ENCODE assay signal across 20 mouse cellular contexts in the genomic region with DNA sequence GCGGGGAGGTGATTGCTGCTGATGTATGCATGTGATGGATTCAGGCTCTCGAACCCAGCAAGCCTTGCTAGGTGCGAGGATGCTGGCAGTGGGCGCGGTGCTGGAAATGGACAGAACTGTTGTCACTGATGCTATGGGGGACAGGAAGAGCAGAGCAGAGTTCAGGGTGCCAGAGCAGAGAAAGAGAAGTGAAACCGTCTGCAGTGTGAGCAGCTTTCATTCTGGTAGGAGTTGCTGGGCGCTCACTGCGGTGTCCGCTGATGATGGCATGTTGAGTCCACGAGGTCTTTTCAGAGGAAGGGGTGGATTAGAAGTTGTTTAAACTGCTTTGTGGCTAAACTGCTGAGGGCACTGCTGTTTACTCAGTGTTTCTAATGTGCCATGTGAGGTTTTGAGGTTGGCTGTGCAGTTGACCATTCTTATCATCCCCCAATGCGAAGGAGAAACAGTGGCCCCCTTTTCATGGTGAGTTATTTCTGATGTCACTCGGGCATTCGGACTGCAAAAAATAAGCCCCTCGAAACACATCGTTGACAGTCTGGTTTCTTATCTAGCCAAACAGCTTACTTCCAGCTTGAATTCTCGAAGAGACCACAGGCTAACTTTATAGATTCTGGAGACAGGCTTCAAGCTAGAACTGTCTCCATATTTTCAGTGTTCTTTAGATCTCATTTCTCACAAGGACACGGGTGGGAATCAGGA. TPM values are rescaled to one million over a fixed set of nuclear protein-coding genes. Genes with fewer than 3 reads are reported as not detected.
DNase-seq lines count a peak whose midpoint lies in the region; ATAC-seq and TF ChIP-seq lines count a peak whose summit lies in the region.
"Had no signal": no experiment of that assay in that cellular context is flagged by ENCODE, and none has a peak within 500 bp of the region (broad histone marks: within the 10 kb centered on the region; RNA-seq: fewer than 3 reads in every experiment).

No protein-coding gene starts in this region.

- no peaks in the 10 kb centered on the region for H3K27me3 ChIP-seq in heart, embryonic 11.5 days (ENCODE audit: control insufficient read depth, insufficient read depth, low read length)
- no peaks in the 10 kb centered on the region for H3K27me3 ChIP-seq in liver, embryonic 14.5 days (ENCODE audit: control insufficient read depth, insufficient read depth, low read length)
- H3K27me3 ChIP-seq: embryonic facial prominence, embryonic 15.5 days; neural tube, embryonic 12.5 days had no signal

- no peak for TF ChIP-seq CTCF in liver, embryonic 14.5 days (IDR thresholded peaks at IDR 0.05; ENCODE audit: low read depth)

- no peaks in the 10 kb centered on the region for H3K9me3 ChIP-seq in heart, embryonic 11.5 days (replicated peaks; ENCODE audit: control insufficient read depth, low read length)
- no peaks in the 10 kb centered on the region for H3K9me3 ChIP-seq in liver, embryonic 14.5 days (ENCODE audit: control insufficient read depth, low read length)
- H3K9me3 ChIP-seq: embryonic facial prominence, embryonic 15.5 days; neural tube, embryonic 12.5 days had no signal

- H3K27ac ChIP-seq in heart, embryonic 11.5 days (ENCODE audit: low read depth, low read length): no peak overlapping the region
- H3K27ac ChIP-seq in liver, embryonic 14.5 days: no peak overlapping the region
- H3K27ac ChIP-seq: embryonic facial prominence, embryonic 15.5 days; gastrocnemius, adult 2 months; kidney, postnatal 0 days; neural tube, embryonic 12.5 days had no signal

- no peaks in the 10 kb centered on the region for H3K36me3 ChIP-seq in heart, embryonic 11.5 days (ENCODE audit: control insufficient read depth, insufficient read depth, low read length)
- no peaks in the 10 kb centered on the region for H3K36me3 ChIP-seq in liver, embryonic 14.5 days (replicated peaks; ENCODE audit: control insufficient read depth, insufficient read depth, low read depth)
- H3K36me3 ChIP-seq: embryonic facial prominence, embryonic 15.5 days; neural tube, embryonic 12.5 days had no signal

- no peak for ATAC-seq in heart, embryonic 11.5 days (replicated peaks; ENCODE audit: insufficient number of reproducible peaks, low FRiP score, low TSS enrichment)
- no peak for ATAC-seq in liver, embryonic 14.5 days (ENCODE audit: insufficient read depth)
- ATAC-seq: activated CD4-positive, CD25-positive, alpha-beta regulatory T cell, adult 4 months; forebrain, embryonic 14.5 days; inflammation-experienced regulatory T-cells, adult 6 months had no signal

- no peak overlapping the region for H3K4me3 ChIP-seq in heart, embryonic 11.5 days (ENCODE audit: low read depth, low read length)
- 0 out of 4 replicates have a peak overlapping the region, but pooled peaks of 1 of the 2 experiments have one; percentile 10 for H3K4me3 ChIP-seq in liver, embryonic 14.5 days (ENCODE audit: insufficient read depth in 1 of 2, low read depth in 2 of 2, low read length in 2 of 2)
- H3K4me3 ChIP-seq: embryonic facial prominence, embryonic 15.5 days; gastrocnemius, adult 2 months; neural tube, embryonic 12.5 days had no signal

- 0 out of 2 replicates have a peak overlapping the region, but pooled peaks have one; percentile 11 for H3K4me2 ChIP-seq in heart, embryonic 11.5 days
- peak overlapping the region; percentile 49 for H3K4me2 ChIP-seq in liver, embryonic 14.5 days (ENCODE audit: low read depth)
- H3K4me2 ChIP-seq: embryonic facial prominence, embryonic 15.5 days; neural tube, embryonic 12.5 days had no signal

- 57% methylated on average over 17 of the region's 17 CpGs for WGBS in heart, embryonic 11.5 days (ENCODE audit: insufficient replicate concordance)
- WGBS in liver, embryonic 14.5 days (ENCODE audit: insufficient replicate concordance): 19% methylated on average over 17 of the region's 17 CpGs

- TF ChIP-seq EP300 in liver, embryonic 14.5 days (IDR thresholded peaks at IDR 0.05; ENCODE audit: low read depth): peak; percentile 43

- H3K4me1 ChIP-seq in heart, embryonic 11.5 days (ENCODE audit: control insufficient read depth, insufficient read depth, low read length): peaks cover 17% of the 10 kb centered on the region
- H3K4me1 ChIP-seq in liver, embryonic 14.5 days (replicated peaks; ENCODE audit: control insufficient read depth in 2 of 2, insufficient read depth in 2 of 2, low read length in 1 of 2): peaks cover 19 to 39% of the 10 kb centered on the region in 2 experiments

- no peak for DNase-seq in heart, adult 8-10 months (ENCODE audit: low spot score)
- DNase-seq in B cell, adult 2 months: peak; percentile 70 to 73
- DNase-seq in liver, embryonic 14.5 days (ENCODE audit: low read depth in 3 of 3, low spot score in 3 of 3): no peak
- peak; percentile 13 to 61 for DNase-seq in natural killer cell, adult 2 months (ENCODE audit: low spot score in 2 of 2)
- DNase-seq in cerebellum, postnatal 10 days: no peak
- no peak for DNase-seq in ovary, postnatal 36 days (ENCODE audit: low spot score)
- no peak for DNase-seq in gastrocnemius, postnatal 10 days
- DNase-seq: adrenal gland, postnatal 36 days; gastrocnemius, adult 2 months; left cerebral cortex, postnatal 4 days; midbrain, embryonic 14.5 days had no signal

- H3K9ac ChIP-seq in heart, embryonic 11.5 days (ENCODE audit: low read depth, low read length): no peak overlapping the region
- no peak overlapping the region; the same call in 1 of the 2 replicates for H3K9ac ChIP-seq in liver, embryonic 14.5 days (replicated peaks)
- H3K9ac ChIP-seq: embryonic facial prominence, embryonic 15.5 days; neural tube, embryonic 12.5 days had no signal

RNA-seq across cellular contexts. Expression of a gene that starts 46.6 kb away (rescaled TPM):
- 1.3 TPM in 2 replicates for polyA plus RNA-seq in heart, embryonic 11.5 days (2014; fragmentation: Nextera tagmentation; extraction: Ambion mirVana)
- under 1 TPM in 2 of 4 experiments, not detected in 2; 0.13 to 0.23 TPM for total RNA-seq in heart, adult 8-10 months (2022)
- 0.25 and 0.32 TPM in 2 replicates for polyA plus RNA-seq in liver, embryonic 14.5 days (2012; rRNA removed)
- 0.67 and 1.0 TPM in 2 replicates for polyA plus RNA-seq in liver, embryonic 14.5 days (2014; fragmentation: Nextera tagmentation; extraction: Ambion mirVana)
- under 1 TPM in 1 of 2 experiments, not detected in 1; 0.09 TPM for total RNA-seq in gastrocnemius, postnatal 10 days (2021)
- total RNA-seq: gastrocnemius, adult 2 months; layer of hippocampus, postnatal 14 days; left cerebral cortex, postnatal 4 days had no signal
- polyA plus RNA-seq: cortical plate, adult 2 months had no signal

RNA-seq across cellular contexts. Expression of a gene that starts 49.4 kb away (rescaled TPM):
- 5.5 and 6.2 TPM in 2 replicates for polyA plus RNA-seq in heart, embryonic 11.5 days (2014; fragmentation: Nextera tagmentation; extraction: Ambion mirVana)
- total RNA-seq in heart, adult 8-10 months (2022): 1 to 10 TPM; 6.1 to 9.3 (median 6.6) TPM
- 0.57 TPM in 2 replicates for polyA plus RNA-seq in liver, embryonic 14.5 days (2012; rRNA removed)
- 0.51 and 0.63 TPM in 2 replicates for polyA plus RNA-seq in liver, embryonic 14.5 days (2014; fragmentation: Nextera tagmentation; extraction: Ambion mirVana)
- total RNA-seq in gastrocnemius, postnatal 10 days (2021): 1 to 10 TPM; 2.7 to 3.0 TPM

Comparison
In these comparisons a context has a peak if more than half of its experiments do, and no peak if none do; other contexts are left out.
1. DNase-seq: peak in B cell, adult 2 months (2 of 2) and natural killer cell, adult 2 months (2 of 2); none in heart, adult 8-10 months (single experiment), liver, embryonic 14.5 days (0 of 3), cerebellum, postnatal 10 days (0 of 2), ovary, postnatal 36 days (single experiment) and gastrocnemius, postnatal 10 days (single experiment).